Mouse (Mus musculus): ENCODE results near the gene Ppp1r15b. TPM values are rescaled to one million over a fixed set of nuclear protein-coding genes. Genes with fewer than 3 reads are reported as not detected.

Gene Ppp1r15b
- total RNA-seq, 1 experiment: 97.0 TPM

DNA sequence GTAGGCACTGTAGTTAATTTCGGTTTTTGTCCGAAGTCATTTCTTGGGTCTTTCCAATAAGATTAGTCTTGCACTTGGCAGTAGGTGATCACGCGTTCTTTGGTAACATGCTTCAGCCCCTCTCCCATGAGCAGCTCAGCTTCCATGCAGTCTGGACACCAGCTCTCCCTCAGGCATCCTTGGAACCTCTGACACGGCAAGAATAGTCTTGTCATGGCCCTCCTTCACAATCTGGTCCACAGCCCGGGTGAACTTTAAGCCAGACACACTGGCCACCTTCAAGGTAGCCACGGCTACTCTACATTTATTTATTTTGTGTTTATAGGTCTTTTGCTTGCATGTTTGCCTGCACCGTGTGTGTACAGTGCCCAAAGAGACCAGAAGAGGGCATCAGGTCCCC lies 17.2 kb downstream of the Ppp1r15b start:
- no peaks in the 10 kb centered on the region for H3K9me3 ChIP-seq (ENCODE audit: control insufficient read depth, insufficient read depth, low read depth, low read length)
- DNase-seq (ENCODE audit: low read depth, low spot score): no peak
- TF ChIP-seq MAFK (IDR thresholded peaks at IDR 0.05; ENCODE audit: insufficient read depth, low read depth, low read length) (no peak), CHD2 (IDR thresholded peaks at IDR 0.05; ENCODE audit: low read depth, low read length) (no peak), ZC3H11A (IDR thresholded peaks at IDR 0.05; ENCODE audit: borderline replicate concordance, low read depth, low read length) (no peak), HCFC1 (IDR thresholded peaks at IDR 0.05; ENCODE audit: borderline replicate concordance, insufficient read depth, low read length) (no peak), ZNF384 (IDR thresholded peaks at IDR 0.05; ENCODE audit: low read depth, low read length) (no peak)
- in situ Hi-C loops (cut with MboI; ENCODE audit: low sequenced_read_pairs in 2 of 2, unreplicated experiment in 2 of 2): loop anchor here (25.0 kb wide), 1 partner anchor 111 kb away; the partner anchor contains the start of genes Mdm4 (in 2 of the 2) and Pik3c2b (in 2 of the 2)
- peaks cover 0 to 6% of the 10 kb centered on the region in 2 experiments; a peak in 1 of 4 replicates for H3K4me1 ChIP-seq (ENCODE audit: control insufficient read depth in 2 of 2, insufficient read depth in 2 of 2, low read length in 2 of 2, poor library complexity in 1 of 2)
- H3K4me3 ChIP-seq (ENCODE audit: insufficient read depth in 1 of 2, low read depth in 1 of 2, low read length in 2 of 2, poor library complexity in 1 of 2, severe bottlenecking in 1 of 2): no peak overlapping the region
- H3K36me3 ChIP-seq (ENCODE audit: control insufficient read depth, insufficient read depth, low read length, poor library complexity, severe bottlenecking): no peaks in the 10 kb centered on the region
- H3K27ac ChIP-seq (ENCODE audit: insufficient read depth, low read depth, low read length, poor library complexity, severe bottlenecking): no peak overlapping the region
- no peak overlapping the region for H3K9ac ChIP-seq (ENCODE audit: insufficient read depth, low read depth, low read length, poor library complexity, severe bottlenecking)

DNA sequence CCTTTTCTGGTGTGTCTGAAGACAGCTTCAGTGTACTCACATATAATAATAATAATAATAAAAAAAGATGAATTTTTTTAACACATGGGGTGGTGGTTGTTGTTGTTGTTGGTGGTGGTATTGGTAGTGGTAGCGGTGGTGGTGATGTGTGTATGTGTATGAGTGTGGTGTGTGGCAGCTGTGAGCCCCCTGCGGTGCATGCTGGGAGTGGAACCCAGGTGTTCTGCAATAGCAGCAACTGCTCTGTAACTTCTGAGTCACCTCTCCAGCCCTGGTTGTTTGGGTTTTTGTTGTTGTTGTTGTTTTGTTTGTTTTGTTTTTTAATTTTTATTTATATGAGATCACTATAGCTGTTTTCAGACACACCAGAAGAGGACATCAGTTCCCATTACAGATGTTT lies 19.6 kb downstream of the Ppp1r15b start:
- Histone ChIP-seq H3K9ac (ENCODE audit: insufficient read depth, low read depth, low read length, poor library complexity, severe bottlenecking) (no peak overlapping the region), H3K9me3 (ENCODE audit: control insufficient read depth, insufficient read depth, low read depth, low read length) (no peaks in the 10 kb centered on the region), H3K36me3 (ENCODE audit: control insufficient read depth, insufficient read depth, low read length, poor library complexity, severe bottlenecking) (no peaks in the 10 kb centered on the region), H3K4me3 (ENCODE audit: insufficient read depth in 1 of 2, low read depth in 1 of 2, low read length in 2 of 2, poor library complexity in 1 of 2, severe bottlenecking in 1 of 2) (no peak overlapping the region), H3K4me1 (ENCODE audit: control insufficient read depth in 2 of 2, insufficient read depth in 2 of 2, low read length in 2 of 2, poor library complexity in 1 of 2) (peaks cover 0 to 6% of the 10 kb centered on the region in 2 experiments; a peak in 1 of 4 replicates), H3K27ac (ENCODE audit: insufficient read depth, low read depth, low read length, poor library complexity, severe bottlenecking) (no peak overlapping the region)
- in situ Hi-C loops (cut with MboI; ENCODE audit: low sequenced_read_pairs in 2 of 2, unreplicated experiment in 2 of 2): loop anchor here (25.0 kb wide), 2 partner anchors 212 to 462 kb away; partner anchors contain the start of genes Etnk2 (in 1 of the 2), Ren1 (in 1 of the 2) and Snrpe (in 1 of the 2)
- DNase-seq (ENCODE audit: low read depth, low spot score): no peak
- no peak for TF ChIP-seq ZC3H11A (IDR thresholded peaks at IDR 0.05; ENCODE audit: borderline replicate concordance, low read depth, low read length)
- TF ChIP-seq HCFC1 (IDR thresholded peaks at IDR 0.05; ENCODE audit: borderline replicate concordance, insufficient read depth, low read length): no peak
- no peak for TF ChIP-seq ZNF384 (IDR thresholded peaks at IDR 0.05; ENCODE audit: low read depth, low read length)
- TF ChIP-seq CHD2 (IDR thresholded peaks at IDR 0.05; ENCODE audit: low read depth, low read length): no peak
- no peak for TF ChIP-seq MAFK (IDR thresholded peaks at IDR 0.05; ENCODE audit: insufficient read depth, low read depth, low read length)

DNA sequence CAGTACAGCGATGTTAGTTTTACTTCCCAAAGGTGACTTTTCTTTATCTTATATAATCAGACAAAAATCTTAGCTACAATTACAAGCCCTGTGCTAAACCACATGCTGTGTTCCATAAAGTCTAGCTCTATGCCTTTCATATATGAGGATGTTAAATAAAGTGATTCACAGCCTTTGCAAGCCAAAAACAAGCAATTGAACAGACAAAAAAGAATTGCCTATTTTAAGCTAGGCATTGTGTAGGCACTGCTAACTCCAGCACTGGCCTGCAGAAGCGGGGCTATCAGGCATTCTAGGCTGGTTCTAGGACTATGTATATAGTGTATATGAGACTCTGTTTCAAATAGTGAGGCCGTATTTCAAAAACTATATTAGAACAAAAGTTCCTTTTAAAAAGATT lies 21.3 kb downstream of the Ppp1r15b start:
- TF ChIP-seq CHD2 (IDR thresholded peaks at IDR 0.05; ENCODE audit: low read depth, low read length) (no peak), ZC3H11A (IDR thresholded peaks at IDR 0.05; ENCODE audit: borderline replicate concordance, low read depth, low read length) (no peak), HCFC1 (IDR thresholded peaks at IDR 0.05; ENCODE audit: borderline replicate concordance, insufficient read depth, low read length) (no peak), ZNF384 (IDR thresholded peaks at IDR 0.05; ENCODE audit: low read depth, low read length) (no peak), MAFK (IDR thresholded peaks at IDR 0.05; ENCODE audit: insufficient read depth, low read depth, low read length) (no peak)
- Histone ChIP-seq H3K36me3 (ENCODE audit: control insufficient read depth, insufficient read depth, low read length, poor library complexity, severe bottlenecking) (no peaks in the 10 kb centered on the region), H3K9ac (ENCODE audit: insufficient read depth, low read depth, low read length, poor library complexity, severe bottlenecking) (no peak overlapping the region), H3K4me1 (ENCODE audit: control insufficient read depth in 2 of 2, insufficient read depth in 2 of 2, low read length in 2 of 2, poor library complexity in 1 of 2) (0 out of 4 replicates have a peak, but pooled peaks cover 0 to under 1% of the 10 kb centered on the region in 2 experiments), H3K27ac (ENCODE audit: insufficient read depth, low read depth, low read length, poor library complexity, severe bottlenecking) (no peak overlapping the region), H3K4me3 (ENCODE audit: insufficient read depth in 1 of 2, low read depth in 1 of 2, low read length in 2 of 2, poor library complexity in 1 of 2, severe bottlenecking in 1 of 2) (no peak overlapping the region), H3K9me3 (ENCODE audit: control insufficient read depth, insufficient read depth, low read depth, low read length) (no peaks in the 10 kb centered on the region)
- in situ Hi-C loops (cut with MboI; ENCODE audit: low sequenced_read_pairs in 2 of 2, unreplicated experiment in 2 of 2): loop anchor here (25.0 kb wide), 2 partner anchors 210 to 460 kb away; partner anchors contain the start of genes Etnk2 (in 1 of the 2), Ren1 (in 1 of the 2) and Snrpe (in 1 of the 2)
- no peak for DNase-seq (ENCODE audit: low read depth, low spot score)

DNA sequence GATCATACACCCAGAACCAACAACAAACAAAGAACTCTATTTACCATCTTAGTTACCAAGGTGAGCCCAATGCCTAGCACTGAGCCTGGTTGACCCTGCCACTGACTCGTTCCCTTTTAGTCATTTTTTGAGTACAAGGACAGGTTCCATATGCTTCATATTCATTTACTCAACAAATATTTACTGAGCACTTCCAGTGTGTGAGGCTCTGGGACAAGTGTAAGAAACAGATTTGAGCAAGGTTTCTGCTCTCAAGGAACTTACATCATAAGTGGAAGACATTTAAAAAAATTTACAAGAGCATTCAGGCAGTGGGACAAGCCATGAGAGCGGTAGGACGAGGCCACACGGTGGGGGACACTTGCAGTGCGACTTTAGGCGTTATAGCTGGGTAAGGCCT lies 24.3 kb downstream of the Ppp1r15b start:
- H3K36me3 ChIP-seq (ENCODE audit: control insufficient read depth, insufficient read depth, low read length, poor library complexity, severe bottlenecking): no peaks in the 10 kb centered on the region
- no peaks in the 10 kb centered on the region for H3K9me3 ChIP-seq (ENCODE audit: control insufficient read depth, insufficient read depth, low read depth, low read length)
- no peak for DNase-seq (ENCODE audit: low read depth, low spot score)
- H3K9ac ChIP-seq (ENCODE audit: insufficient read depth, low read depth, low read length, poor library complexity, severe bottlenecking): no peak overlapping the region
- H3K4me1 ChIP-seq (ENCODE audit: control insufficient read depth in 2 of 2, insufficient read depth in 2 of 2, low read length in 2 of 2, poor library complexity in 1 of 2): no peaks in the 10 kb centered on the region
- in situ Hi-C loops (cut with MboI; ENCODE audit: low sequenced_read_pairs in 2 of 2, unreplicated experiment in 2 of 2): loop anchor here (25.0 kb wide), 2 partner anchors 207 to 457 kb away; partner anchors contain the start of genes Etnk2 (in 1 of the 2), Ren1 (in 1 of the 2) and Snrpe (in 1 of the 2)
- no peak overlapping the region for H3K4me3 ChIP-seq (ENCODE audit: insufficient read depth in 1 of 2, low read depth in 1 of 2, low read length in 2 of 2, poor library complexity in 1 of 2, severe bottlenecking in 1 of 2)
- TF ChIP-seq ZNF384 (IDR thresholded peaks at IDR 0.05; ENCODE audit: low read depth, low read length) (no peak), ZC3H11A (IDR thresholded peaks at IDR 0.05; ENCODE audit: borderline replicate concordance, low read depth, low read length) (no peak), MAFK (IDR thresholded peaks at IDR 0.05; ENCODE audit: insufficient read depth, low read depth, low read length) (no peak), CHD2 (IDR thresholded peaks at IDR 0.05; ENCODE audit: low read depth, low read length) (no peak), HCFC1 (IDR thresholded peaks at IDR 0.05; ENCODE audit: borderline replicate concordance, insufficient read depth, low read length) (no peak)
- H3K27ac ChIP-seq (ENCODE audit: insufficient read depth, low read depth, low read length, poor library complexity, severe bottlenecking): no peak overlapping the region
